Mouse (Mus musculus): Measurements from ENCODE around the gene Ric8b.

Gene Ric8b

DNA sequence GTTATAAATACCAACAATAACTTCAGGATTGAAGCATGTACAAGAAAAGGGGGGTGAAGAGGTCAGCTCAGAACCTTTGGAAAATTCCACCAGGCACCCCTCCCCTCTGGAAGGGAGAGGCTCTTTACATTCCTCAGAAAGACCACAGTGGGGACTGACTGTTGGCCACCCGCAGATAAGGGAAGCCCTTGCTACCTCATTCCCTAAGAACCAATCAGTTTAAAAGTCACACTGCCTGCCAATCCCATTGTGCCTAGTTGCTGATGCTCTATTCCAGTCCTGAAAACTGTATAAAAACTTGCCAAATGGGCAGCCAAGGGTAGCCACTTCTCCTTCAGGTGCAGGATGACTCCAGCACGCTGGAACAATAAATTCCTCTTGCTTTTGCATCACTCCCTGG lies 137.5 kb downstream of the Ric8b start:
- DNase-seq (ENCODE audit: low spot score) = no peak
